Mouse (Mus musculus): ENCODE measurements at regions not wholly inside any gene's neighbourhood (a gene's known extent, or its start where the extent isn't known, plus 50 kb on each side); places are given as distances from the start of the nearest gene placed in this dataset.

GRCm38 (mm10) chr10:21675786-21676185, 82.8 kb downstream of the 1700020N01Rik start:
- TF ChIP-seq CTCF (conservative IDR thresholded peaks at IDR 0.05; ENCODE audit: low read length) (no peak), POU5F1 (IDR thresholded peaks at IDR 0.05; ENCODE audit: borderline replicate concordance, low read length) (no peak)
